Mouse (Mus musculus) G1E (cell line): ENCODE results near the gene Trim39.

ENCODE experiments used
- CTCF ChIP-seq: IDR thresholded peaks from 2 replicates; pipeline ENCODE4 v1.5.1; 2012; ENCODE audit warnings: low read depth, low read length, inconsistent platforms, mixed read lengths
- GATA1 ChIP-seq: IDR thresholded peaks from 2 replicates; pipeline ENCODE4 v1.6.1; 2012; ENCODE audit warnings: borderline replicate concordance, low read length, inconsistent platforms, mixed read lengths
- GATA2 ChIP-seq: IDR thresholded peaks from 2 replicates; pipeline ENCODE4 v1.6.1; 2012; ENCODE audit warnings: low read depth, low read length, inconsistent platforms, borderline replicate concordance
- TAL1 ChIP-seq: conservative IDR thresholded peaks from 2 replicates; pipeline ENCODE4 v1.6.1; 2012; ENCODE audit warnings: low read depth, low read length, inconsistent platforms, mixed read lengths

DNA sequence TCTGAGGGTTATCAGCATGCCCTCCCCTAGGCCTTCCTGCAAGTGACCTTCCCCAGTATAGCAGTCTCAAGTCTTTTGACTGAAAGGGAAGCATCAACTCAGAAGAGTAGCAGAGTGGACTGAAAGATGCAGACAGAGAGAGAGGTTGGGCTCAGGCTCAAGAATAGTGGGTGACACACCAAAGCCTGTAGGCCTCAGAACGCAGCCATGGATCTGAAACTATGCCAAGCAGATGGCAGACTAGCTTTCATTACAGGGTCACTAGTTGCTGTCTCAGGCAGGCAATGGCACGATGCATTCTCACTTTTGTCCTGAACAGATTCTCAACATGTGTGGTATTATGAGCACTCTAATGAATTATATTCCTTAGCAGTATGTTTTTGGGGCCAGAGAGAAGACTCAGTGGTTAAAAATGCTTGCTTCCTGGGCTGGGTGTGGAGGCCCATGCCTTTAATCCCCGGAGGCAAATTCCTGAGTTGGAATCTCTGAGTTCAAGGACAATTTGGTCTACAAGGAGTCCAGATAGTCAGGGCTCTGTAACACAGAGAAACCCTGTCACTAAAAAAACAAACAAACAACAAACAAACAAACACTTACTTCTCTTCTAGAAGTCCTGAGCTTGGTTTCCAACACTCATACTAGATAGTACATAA is 7.6 kb downstream of the Trim39 start:
- no peak for TF ChIP-seq CTCF
- no peak for TF ChIP-seq GATA1
- no peak for TF ChIP-seq GATA2
- no peak for TF ChIP-seq TAL1
